Mouse (Mus musculus): ENCODE data around the gene Pip5k1c. TPM values are rescaled to one million over a fixed set of nuclear protein-coding genes. Genes with fewer than 3 reads are reported as not detected.

Pip5k1c gene
- polyA plus RNA-seq, 1 experiment from 2014 or later, result 19.1 TPM

DNA sequence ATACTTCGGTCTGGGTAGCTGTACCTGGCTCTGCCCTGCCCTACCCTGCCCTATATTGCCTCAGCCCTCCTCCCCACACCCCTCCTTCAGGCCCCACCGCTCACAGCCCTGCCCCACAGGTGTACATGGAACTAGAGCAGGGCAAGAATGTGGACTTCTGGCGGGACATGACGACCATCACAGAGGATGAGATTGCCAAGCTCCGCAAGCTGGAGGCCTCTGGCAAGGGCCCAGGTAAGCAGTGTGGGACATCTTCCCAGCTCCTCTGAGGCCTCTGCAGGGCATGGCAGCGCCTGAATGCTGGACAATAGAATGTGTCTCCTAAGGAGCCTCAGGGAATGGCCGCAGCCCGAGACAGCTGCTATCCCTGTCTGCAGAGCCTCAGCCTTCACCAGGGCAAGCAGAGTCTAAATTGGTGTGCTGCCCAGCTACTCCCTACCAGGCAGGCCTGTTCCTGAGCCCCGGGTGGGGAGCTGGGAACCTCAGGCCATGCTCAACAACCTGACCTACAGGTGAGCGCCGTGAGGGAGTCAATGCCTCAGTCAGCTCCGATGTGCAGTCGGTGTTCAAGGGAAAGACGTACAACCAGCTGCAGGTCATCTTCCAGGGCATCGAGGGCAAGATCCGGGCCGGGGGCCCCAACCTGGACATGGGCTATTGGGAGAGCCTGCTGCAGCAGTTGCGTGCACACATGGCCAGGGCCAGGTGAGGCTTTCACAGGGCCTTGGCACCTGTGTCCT is 31.2 kb downstream of the Pip5k1c start:
- no peak overlapping the region for H3K4me2 ChIP-seq (replicated peaks; ENCODE audit: low read depth)
- H3K9ac ChIP-seq (ENCODE audit: low read length), result no peak overlapping the region
- H3K4me3 ChIP-seq (ENCODE audit: low read depth, low read length), result no peak overlapping the region
- no peaks in the 10 kb centered on the region for H3K27me3 ChIP-seq (ENCODE audit: control insufficient read depth, insufficient read depth, low read length)
- no peak overlapping the region for H3K27ac ChIP-seq (replicated peaks)
- TF ChIP-seq CTCF (IDR thresholded peaks at IDR 0.05; ENCODE audit: low read depth), result no peak
- no peak for TF ChIP-seq EP300 (optimal IDR thresholded peaks at IDR 0.05)
- peaks cover 8% of the 10 kb centered on the region; the same call in 1 of the 2 replicates for H3K4me1 ChIP-seq (replicated peaks; ENCODE audit: control insufficient read depth, insufficient read depth)
- DNase-seq (ENCODE audit: low spot score) (no peak), ATAC-seq (ENCODE audit: low FRiP score, low TSS enrichment) (no peak)
- WGBS, result 91% methylated on average over 18 of the region's 18 CpGs
- H3K36me3 ChIP-seq (ENCODE audit: control insufficient read depth, insufficient read depth, low read length), result peaks cover 44% of the 10 kb centered on the region
- H3K9me3 ChIP-seq (ENCODE audit: control insufficient read depth, low read length), result no peaks in the 10 kb centered on the region

DNA sequence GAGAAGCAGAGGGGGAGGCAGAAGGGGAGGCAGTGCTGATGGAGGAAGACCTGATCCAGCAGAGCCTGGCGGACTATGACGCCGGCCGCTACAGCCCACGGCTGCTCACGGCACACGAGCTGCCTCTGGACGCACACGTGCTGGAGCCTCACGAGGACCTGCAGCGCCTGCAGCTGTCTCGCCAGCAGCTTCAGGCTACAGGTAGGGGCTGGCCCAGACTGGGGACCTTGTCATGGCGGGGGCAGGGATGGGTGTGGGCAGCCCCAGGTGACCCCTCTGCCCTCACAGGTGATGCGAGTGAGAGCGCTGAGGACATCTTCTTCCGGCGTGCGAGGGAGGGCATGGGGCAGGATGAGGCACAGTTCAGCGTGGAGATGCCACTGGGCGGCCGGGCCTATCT is 32.4 kb downstream of the Pip5k1c start:
- H3K36me3 ChIP-seq (ENCODE audit: control insufficient read depth, insufficient read depth, low read length), result peaks cover 44% of the 10 kb centered on the region

DNA sequence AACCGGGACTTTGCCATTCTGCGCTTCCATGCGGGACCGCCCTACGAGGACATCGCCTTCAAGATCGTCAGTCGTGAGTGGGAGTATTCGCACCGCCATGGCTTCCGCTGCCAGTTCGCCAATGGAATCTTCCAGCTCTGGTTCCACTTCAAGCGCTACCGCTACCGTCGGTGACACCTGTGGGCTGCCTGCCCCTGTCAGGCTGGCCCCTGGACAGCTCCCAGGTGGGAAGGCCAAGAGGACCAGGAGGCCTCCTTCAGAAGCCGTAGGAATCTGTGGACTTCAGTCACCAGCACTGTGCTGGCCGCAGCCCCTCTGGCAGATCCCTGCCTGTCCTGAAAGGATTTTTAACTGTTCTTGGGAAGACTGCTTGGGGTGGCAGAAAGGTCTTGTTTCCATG is 33.0 kb downstream of the Pip5k1c start:
- Histone ChIP-seq H3K4me3 (ENCODE audit: low read depth, low read length) (no peak overlapping the region), H3K27me3 (ENCODE audit: control insufficient read depth, insufficient read depth, low read length) (no peaks in the 10 kb centered on the region), H3K9ac (ENCODE audit: low read length) (no peak overlapping the region), H3K9me3 (ENCODE audit: control insufficient read depth, low read length) (no peaks in the 10 kb centered on the region), H3K27ac (replicated peaks) (no peak overlapping the region), H3K4me2 (replicated peaks; ENCODE audit: low read depth) (no peak overlapping the region), H3K4me1 (replicated peaks; ENCODE audit: control insufficient read depth, insufficient read depth) (peaks cover 14% of the 10 kb centered on the region), H3K36me3 (ENCODE audit: control insufficient read depth, insufficient read depth, low read length) (peaks cover 44% of the 10 kb centered on the region)
- TF ChIP-seq CTCF (IDR thresholded peaks at IDR 0.05; ENCODE audit: low read depth) (no peak), EP300 (optimal IDR thresholded peaks at IDR 0.05) (no peak)
- DNase-seq (ENCODE audit: low spot score), result no peak
- 92% methylated on average over 18 of the region's 18 CpGs for WGBS
- no peak for ATAC-seq (ENCODE audit: low FRiP score, low TSS enrichment)

More for the DNA sequence above, 32.4 kb downstream of the Pip5k1c start:
- ATAC-seq (ENCODE audit: low FRiP score, low TSS enrichment) (no peak), DNase-seq (ENCODE audit: low spot score) (no peak)
- 94% methylated on average over 21 of the region's 21 CpGs for WGBS
- Histone ChIP-seq H3K9me3 (ENCODE audit: control insufficient read depth, low read length) (no peaks in the 10 kb centered on the region), H3K4me2 (replicated peaks; ENCODE audit: low read depth) (no peak overlapping the region), H3K4me3 (ENCODE audit: low read depth, low read length) (no peak overlapping the region), H3K27ac (replicated peaks) (no peak overlapping the region), H3K27me3 (ENCODE audit: control insufficient read depth, insufficient read depth, low read length) (no peaks in the 10 kb centered on the region), H3K9ac (ENCODE audit: low read length) (no peak overlapping the region), H3K4me1 (replicated peaks; ENCODE audit: control insufficient read depth, insufficient read depth) (peaks cover 11% of the 10 kb centered on the region)
- no peak for TF ChIP-seq EP300 (optimal IDR thresholded peaks at IDR 0.05)
- no peak for TF ChIP-seq CTCF (IDR thresholded peaks at IDR 0.05; ENCODE audit: low read depth)

DNA sequence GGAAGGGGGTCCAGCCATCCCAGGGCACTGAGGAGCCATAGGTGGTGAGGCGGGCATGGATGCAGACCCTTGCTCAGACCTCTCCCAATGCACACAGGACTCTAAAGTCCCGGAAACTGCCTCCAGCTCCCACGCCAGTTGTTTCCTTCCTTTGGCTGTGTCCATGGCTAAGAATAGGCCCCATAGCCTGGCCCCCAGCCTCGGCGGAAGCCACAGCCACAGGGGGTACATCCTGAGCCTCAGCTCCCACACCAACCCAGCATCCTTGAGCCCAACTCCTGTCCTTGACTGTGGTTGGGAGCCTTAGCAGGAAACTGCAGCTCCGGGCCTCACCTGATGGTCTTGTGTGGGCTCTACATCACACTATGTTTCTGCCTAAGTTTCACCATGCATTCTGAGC is 34.1 kb downstream of the Pip5k1c start:
- H3K4me3 ChIP-seq (ENCODE audit: low read depth, low read length), result no peak overlapping the region
- H3K9ac ChIP-seq (ENCODE audit: low read length), result no peak overlapping the region
- no peak for ATAC-seq (ENCODE audit: low FRiP score, low TSS enrichment)
- peak overlapping the region; percentile 35; the same call in 1 of the 2 replicates for H3K27ac ChIP-seq (replicated peaks)
- no peaks in the 10 kb centered on the region for H3K9me3 ChIP-seq (ENCODE audit: control insufficient read depth, low read length)
- no peak for DNase-seq (ENCODE audit: low spot score)
- H3K27me3 ChIP-seq (ENCODE audit: control insufficient read depth, insufficient read depth, low read length), result no peaks in the 10 kb centered on the region
- 78% methylated on average over 6 of the region's 6 CpGs for WGBS
- peaks cover 11% of the 10 kb centered on the region for H3K4me1 ChIP-seq (replicated peaks; ENCODE audit: control insufficient read depth, insufficient read depth)
- H3K36me3 ChIP-seq (ENCODE audit: control insufficient read depth, insufficient read depth, low read length), result peaks cover 44% of the 10 kb centered on the region
- TF ChIP-seq CTCF (IDR thresholded peaks at IDR 0.05; ENCODE audit: low read depth) (no peak), EP300 (optimal IDR thresholded peaks at IDR 0.05) (no peak)
- no peak overlapping the region for H3K4me2 ChIP-seq (replicated peaks; ENCODE audit: low read depth)

DNA sequence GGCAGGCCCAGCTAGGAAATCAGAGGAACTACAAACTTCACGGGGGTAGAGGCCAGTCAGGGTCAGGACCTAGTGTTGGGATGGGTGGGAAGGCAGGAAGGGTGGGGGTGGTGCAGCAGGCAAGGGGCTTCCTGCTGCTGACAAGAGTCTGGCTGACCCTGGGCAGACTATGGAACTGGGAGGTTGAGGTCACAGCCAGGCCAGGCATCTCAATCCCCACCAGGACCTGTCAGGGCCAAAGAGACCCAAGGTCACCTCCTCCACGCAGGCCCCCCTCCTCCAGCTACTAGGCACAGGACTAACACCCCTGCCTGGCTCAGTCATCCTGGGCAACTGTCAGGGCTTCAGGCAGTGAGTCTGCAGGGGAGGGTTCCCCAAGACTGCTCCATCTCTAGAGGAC is 35.2 kb downstream of the Pip5k1c start:
- TF ChIP-seq EP300 (optimal IDR thresholded peaks at IDR 0.05), result no peak
- TF ChIP-seq CTCF (IDR thresholded peaks at IDR 0.05; ENCODE audit: low read depth), result no peak
- whole genome bisulfite sequencing, result 35% methylated on average over 2 of the region's 2 CpGs
- H3K4me2 ChIP-seq (replicated peaks; ENCODE audit: low read depth), result peak overlapping the region; percentile 57
- no peak for DNase-seq (ENCODE audit: low spot score)
- no peaks in the 10 kb centered on the region for H3K27me3 ChIP-seq (ENCODE audit: control insufficient read depth, insufficient read depth, low read length)
- no peak overlapping the region for H3K4me3 ChIP-seq (ENCODE audit: low read depth, low read length)
- peaks cover 11% of the 10 kb centered on the region for H3K4me1 ChIP-seq (replicated peaks; ENCODE audit: control insufficient read depth, insufficient read depth)
- peak overlapping the region; percentile 43 for H3K9ac ChIP-seq (ENCODE audit: low read length)
- no peaks in the 10 kb centered on the region for H3K9me3 ChIP-seq (ENCODE audit: control insufficient read depth, low read length)
- ATAC-seq (ENCODE audit: low FRiP score, low TSS enrichment), result no peak
- H3K36me3 ChIP-seq (ENCODE audit: control insufficient read depth, insufficient read depth, low read length), result peaks cover 38% of the 10 kb centered on the region
- peak overlapping the region; percentile 92 for H3K27ac ChIP-seq (replicated peaks)

DNA sequence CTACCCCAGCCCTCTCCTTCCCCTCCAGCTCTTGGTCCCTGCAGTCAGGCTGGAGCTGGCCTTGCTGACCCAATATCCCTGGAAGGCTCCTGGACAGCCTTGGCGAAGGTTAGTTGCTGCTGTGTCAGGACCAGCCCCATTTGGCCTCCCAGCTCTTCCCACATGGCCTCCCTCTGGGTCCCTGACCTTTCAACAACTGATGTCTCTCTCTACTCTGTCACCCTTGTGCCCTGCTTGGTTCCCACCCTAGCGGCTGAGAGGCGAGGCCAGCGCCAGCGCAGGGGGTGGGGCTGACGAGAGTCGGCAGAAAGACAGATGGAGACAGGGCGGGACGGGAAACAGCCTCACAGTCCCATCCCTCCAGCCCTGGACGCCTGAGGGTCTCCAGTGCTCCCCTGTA is 35.6 kb downstream of the Pip5k1c start, which contains the start of gene Tbxa2r:
TSS of gene Tbxa2r (plus strand) at position 346 of the 400 bp plus-strand sequence.
- H3K27me3 ChIP-seq (ENCODE audit: control insufficient read depth, insufficient read depth, low read length), result no peaks in the 10 kb centered on the region
- no peaks in the 10 kb centered on the region for H3K9me3 ChIP-seq (ENCODE audit: control insufficient read depth, low read length)
- DNase-seq (ENCODE audit: low spot score) (no peak), ATAC-seq (ENCODE audit: low FRiP score, low TSS enrichment) (peak; percentile 30; the same call in 1 of the 2 replicates)
- peak within 1 kb of the TSS; percentile 25 for H3K4me3 ChIP-seq (ENCODE audit: low read depth, low read length)
- peak within 1 kb of the TSS; percentile 57 for H3K4me2 ChIP-seq (replicated peaks; ENCODE audit: low read depth)
- peak within 1 kb of the TSS; percentile 43 for H3K9ac ChIP-seq (ENCODE audit: low read length)
- TF ChIP-seq CTCF (IDR thresholded peaks at IDR 0.05; ENCODE audit: low read depth) (peak; percentile 44), EP300 (optimal IDR thresholded peaks at IDR 0.05) (no peak)
- peak within 1 kb of the TSS; percentile 92 for H3K27ac ChIP-seq (replicated peaks)
- H3K4me1 ChIP-seq (replicated peaks; ENCODE audit: control insufficient read depth, insufficient read depth), result peaks cover 11% of the 10 kb centered on the region
- H3K36me3 ChIP-seq (ENCODE audit: control insufficient read depth, insufficient read depth, low read length), result peaks cover 37% of the 10 kb centered on the region
- WGBS, result 8% methylated on average over 10 of the region's 10 CpGs

All from stomach, postnatal 0 days (tissue).